Mouse (Mus musculus) kidney, adult 2 months (tissue): Measurements from ENCODE around the gene Rgs7bp.

Experiments used
- CTCF ChIP-seq: fragments of 200-500 bp; conservative IDR thresholded peaks from 2 replicates; pipeline ENCODE4 v1.5.1; 2011; ENCODE audit warnings: low read depth, mild to moderate bottlenecking, control low read depth, low read length, moderate library complexity, mixed read lengths; ENCODE audit not compliant: insufficient read depth, insufficient read length
- POLR2A ChIP-seq: fragments of 200-500 bp; IDR thresholded peaks from one replicate; pipeline ENCODE4 v1.6.1; 2011; ENCODE audit warnings: low read depth, low read length, control low read depth

GRCm38 (mm10) chr13:104978176-104978575 is 76.6 kb downstream of the Rgs7bp start:
- TF ChIP-seq POLR2A: no peak
- TF ChIP-seq CTCF: no peak
